Mouse (Mus musculus) forebrain, embryonic 14.5 days (tissue): ENCODE measurements around the gene Tgfbi. TPM values are rescaled to one million over a fixed set of nuclear protein-coding genes. Genes with fewer than 3 reads are reported as not detected.
A peak's percentile ranks its signal among the peaks of the same experiment; 100 is the strongest.

ENCODE experiments used
- ATAC-seq: fragments of 200-750 bp; cut with Nextera tagmentation; 2 replicates; pipeline ENCODE4 v1.8.0; 2017; ENCODE audit warnings: mild to moderate bottlenecking, moderate library complexity
- DNase-seq: peaks from one replicate; pipeline ENCODE4 v3.0.0-alpha.2; 2015; ENCODE audit warnings: low spot score
- H3K27ac ChIP-seq: fragments of 300-500 bp; sonication (generic); 2 replicates; pipeline ENCODE4 v1.5.1; 2014; ENCODE audit warnings: low read depth, mild to moderate bottlenecking, control low read depth, low read length, moderate library complexity
- H3K27me3 ChIP-seq: fragments of 300-500 bp; sonication (generic); replicated peaks from 2 replicates; pipeline ENCODE4 v1.6.1; 2014; ENCODE audit warnings: low read length, control low read depth, mixed read lengths; ENCODE audit not compliant: control insufficient read depth, insufficient read depth
- H3K36me3 ChIP-seq: fragments of 300-500 bp; sonication (generic); 2 replicates; pipeline ENCODE4 v1.6.1; 2014; ENCODE audit warnings: low read length, control low read depth; ENCODE audit not compliant: control insufficient read depth, insufficient read depth
- H3K4me1 ChIP-seq: fragments of 300-500 bp; sonication (generic); 2 replicates; pipeline ENCODE4 v1.6.1; 2014; ENCODE audit warnings: antibody characterized with exemption, low read length, control low read depth; ENCODE audit not compliant: control insufficient read depth, insufficient read depth
- H3K4me2 ChIP-seq: fragments of 300-500 bp; sonication (generic); 2 replicates; pipeline ENCODE4 v1.6.1; 2014; ENCODE audit warnings: mild to moderate bottlenecking, control low read depth, low read length
- H3K4me3 ChIP-seq: fragments of 300-500 bp; sonication (generic); 2 replicates; pipeline ENCODE4 v1.5.1; 2014; ENCODE audit warnings: low read depth, low read length, control low read depth
- H3K9ac ChIP-seq: fragments of 300-500 bp; sonication (generic); 2 replicates; pipeline ENCODE4 v1.6.1; 2014; ENCODE audit warnings: mild to moderate bottlenecking, low read length, control low read depth, moderate library complexity
- H3K9me3 ChIP-seq: fragments of 300-500 bp; sonication (generic); replicated peaks from 2 replicates; pipeline ENCODE4 v1.6.1; 2016; ENCODE audit warnings: low read length, control low read depth, mixed read lengths; ENCODE audit not compliant: control insufficient read depth
- WGBS: fragments of 180-500 bp; shearing (Covaris S2); extraction: QIAGEN DNeasy Blood & Tissue Kit; methylation state at CpG from one replicate; pipeline ENCODE4 v1.1.7; 2014; 5-methylcytosine and 5-hydroxymethylcytosine counted together
- polyA plus RNA-seq: library from polyadenylated mRNA; unstranded; fragments of >200 nt; fragmentation: Nextera tagmentation; extraction: Ambion mirVana; gene quantifications from 2 replicates; pipeline ENCODE4 v1.2.1, GENCODE M21; 2014

Gene Tgfbi
- polyA plus RNA-seq, 1 experiment from 2014 or later: 3.8 TPM

GRCm38 (mm10) chr13:56634920-56635319 lies 25.6 kb downstream of the Tgfbi start:
- Histone ChIP-seq H3K36me3 (no peaks in the 10 kb centered on the region), H3K4me3 (no peak overlapping the region), H3K9me3 (no peaks in the 10 kb centered on the region), H3K4me1 (no peaks in the 10 kb centered on the region), H3K27me3 (no peaks in the 10 kb centered on the region), H3K9ac (no peak overlapping the region), H3K27ac (no peak overlapping the region), H3K4me2 (no peak overlapping the region)
- ATAC-seq (no peak), DNase-seq (no peak)
- WGBS: 89% methylated on average over 7 of the region's 7 CpGs

- DNase-seq: no peak
- 91% methylated on average over 8 of the region's 8 CpGs for WGBS
- no peak for ATAC-seq
- Histone ChIP-seq H3K36me3 (no peaks in the 10 kb centered on the region), H3K9ac (no peak overlapping the region), H3K27me3 (no peaks in the 10 kb centered on the region), H3K9me3 (no peaks in the 10 kb centered on the region), H3K4me3 (no peak overlapping the region), H3K4me1 (no peaks in the 10 kb centered on the region), H3K27ac (no peak overlapping the region), H3K4me2 (no peak overlapping the region)
Measured at GRCm38 (mm10) chr13:56637027-56637426, 27.7 kb downstream of the Tgfbi start.

- Histone ChIP-seq H3K27me3 (no peaks in the 10 kb centered on the region), H3K36me3 (no peaks in the 10 kb centered on the region), H3K9me3 (no peaks in the 10 kb centered on the region), H3K4me3 (no peak overlapping the region), H3K9ac (no peak overlapping the region), H3K4me1 (no peaks in the 10 kb centered on the region), H3K27ac (no peak overlapping the region), H3K4me2 (no peak overlapping the region)
- WGBS: 92% methylated on average over 2 of the region's 2 CpGs
- ATAC-seq (no peak), DNase-seq (no peak)
Measured at GRCm38 (mm10) chr13:56641746-56642145, 32.4 kb downstream of the Tgfbi start.

GRCm38 (mm10) chr13:56644031-56644430 lies 34.7 kb downstream of the Tgfbi start:
- no peak for ATAC-seq
- no peaks in the 10 kb centered on the region for H3K9me3 ChIP-seq
- H3K9ac ChIP-seq: no peak overlapping the region
- no peak overlapping the region for H3K4me3 ChIP-seq
- H3K4me1 ChIP-seq: no peaks in the 10 kb centered on the region; the same call in 1 of the 2 replicates
- H3K36me3 ChIP-seq: no peaks in the 10 kb centered on the region
- no peaks in the 10 kb centered on the region for H3K27me3 ChIP-seq
- H3K4me2 ChIP-seq: no peak overlapping the region
- no peak for DNase-seq
- WGBS: 94% methylated on average over 3 of the region's 3 CpGs
- no peak overlapping the region for H3K27ac ChIP-seq

- Histone ChIP-seq H3K9ac (no peak overlapping the region), H3K27me3 (no peaks in the 10 kb centered on the region), H3K4me2 (no peak overlapping the region), H3K4me1 (no peaks in the 10 kb centered on the region; the same call in 1 of the 2 replicates), H3K4me3 (no peak overlapping the region), H3K9me3 (no peaks in the 10 kb centered on the region), H3K36me3 (no peaks in the 10 kb centered on the region), H3K27ac (no peak overlapping the region)
- DNase-seq (no peak), ATAC-seq (no peak)
- 82% methylated on average over 6 of the region's 6 CpGs for WGBS
Measured at GRCm38 (mm10) chr13:56645744-56646143, 36.4 kb downstream of the Tgfbi start.

GRCm38 (mm10) chr13:56647597-56648405 lies 38.5 kb downstream of the Tgfbi start:
- H3K4me1 ChIP-seq: no peaks in the 10 kb centered on the region; the same call in 1 of the 2 replicates
- no peaks in the 10 kb centered on the region for H3K27me3 ChIP-seq
- no peak for ATAC-seq
- no peak overlapping the region for H3K9ac ChIP-seq
- no peak overlapping the region for H3K4me3 ChIP-seq
- no peaks in the 10 kb centered on the region for H3K9me3 ChIP-seq
- peak; percentile 49 for DNase-seq
- H3K4me2 ChIP-seq: no peak overlapping the region
- 82% methylated on average over 10 of the region's 10 CpGs for WGBS
- H3K27ac ChIP-seq: 0 out of 2 replicates have a peak overlapping the region, but pooled peaks have one; percentile 3
- H3K36me3 ChIP-seq: no peaks in the 10 kb centered on the region

GRCm38 (mm10) chr13:56650020-56650419 lies 40.7 kb downstream of the Tgfbi start:
- Histone ChIP-seq H3K4me3 (no peak overlapping the region), H3K9me3 (no peaks in the 10 kb centered on the region), H3K36me3 (no peaks in the 10 kb centered on the region), H3K27me3 (no peaks in the 10 kb centered on the region), H3K27ac (no peak overlapping the region), H3K9ac (no peak overlapping the region), H3K4me2 (no peak overlapping the region), H3K4me1 (no peaks in the 10 kb centered on the region; the same call in 1 of the 2 replicates)
- DNase-seq (no peak), ATAC-seq (no peak)
- WGBS: 90% methylated on average over 2 of the region's 2 CpGs

GRCm38 (mm10) chr13:56652381-56652780 lies 43.1 kb downstream of the Tgfbi start:
- WGBS: 71% methylated on average over 8 of the region's 8 CpGs
- Histone ChIP-seq H3K27me3 (no peaks in the 10 kb centered on the region), H3K4me1 (no peaks in the 10 kb centered on the region; the same call in 1 of the 2 replicates), H3K36me3 (no peaks in the 10 kb centered on the region), H3K27ac (no peak overlapping the region), H3K4me3 (no peak overlapping the region), H3K9ac (no peak overlapping the region), H3K9me3 (no peaks in the 10 kb centered on the region), H3K4me2 (no peak overlapping the region)
- DNase-seq: no peak
- ATAC-seq: no peak

- Histone ChIP-seq H3K4me2 (no peak overlapping the region), H3K4me1 (no peaks in the 10 kb centered on the region), H3K9me3 (no peaks in the 10 kb centered on the region), H3K4me3 (no peak overlapping the region), H3K36me3 (no peaks in the 10 kb centered on the region), H3K27me3 (no peaks in the 10 kb centered on the region), H3K27ac (no peak overlapping the region), H3K9ac (no peak overlapping the region)
- WGBS: 84% methylated on average over 5 of the region's 5 CpGs
- no peak for DNase-seq
- no peak for ATAC-seq
Measured at GRCm38 (mm10) chr13:56654176-56654575, 44.9 kb downstream of the Tgfbi start.
